In genomic region chr7:103827139-103827538, GRCm38 (mm10) we compare ENCODE assay signal across 20 mouse cellular contexts. TPM values are rescaled to one million over a fixed set of nuclear protein-coding genes. Genes with fewer than 3 reads are reported as not detected.
DNase-seq lines count a peak whose midpoint lies in the region; ATAC-seq and TF ChIP-seq lines count a peak whose summit lies in the region.
"Not testable (repeated sequence)": the region's sequence is repeated elsewhere in the genome, so short reads cannot be mapped to it uniquely, and the experiment has no call there.
"Had no signal": no experiment of that assay in that cellular context is flagged by ENCODE, and none has a peak within 500 bp of the region (broad histone marks: within the 10 kb centered on the region; RNA-seq: fewer than 3 reads in every experiment).

No protein-coding gene starts in this region.

- not testable (repeated sequence) for H3K9me3 ChIP-seq in G1E (replicated peaks); liver, embryonic 16.5 days (replicated peaks; ENCODE audit: control insufficient read depth, low read length); lung, postnatal 0 days (ENCODE audit: low read length); stomach, embryonic 15.5 days

- peaks cover 17% of the 10 kb centered on the region for H3K4me1 ChIP-seq in G1E (ENCODE audit: insufficient read depth, low read depth, low read length)
- H3K4me1 ChIP-seq in liver, embryonic 16.5 days (ENCODE audit: control insufficient read depth, low read depth, low read length) = peaks cover 19% of the 10 kb centered on the region
- not testable (repeated sequence) for H3K4me1 ChIP-seq in lung, postnatal 0 days (ENCODE audit: insufficient read depth, low read depth, low read length); stomach, embryonic 15.5 days

- H3K4me3 ChIP-seq in G1E (ENCODE audit: low read depth, low read length); liver, embryonic 16.5 days (ENCODE audit: low read depth, low read length); lung, postnatal 0 days (ENCODE audit: low read depth, low read length); stomach, embryonic 15.5 days (replicated peaks): not testable (repeated sequence)

- H3K4me2 ChIP-seq in liver, embryonic 16.5 days (ENCODE audit: low read depth, low read length); lung, postnatal 0 days (replicated peaks; ENCODE audit: low read depth, low read length); stomach, embryonic 15.5 days: not testable (repeated sequence)

- 0 out of 2 replicates have a peak, but pooled peaks have one; percentile 16 for ATAC-seq in G1E (ENCODE audit: extremely low read depth, insufficient number of reproducible peaks, low FRiP score, poor library complexity, severe bottlenecking)
- peak; percentile 99 for ATAC-seq in granulocyte monocyte progenitor cell, adult 5-6 weeks (replicated peaks; ENCODE audit: poor library complexity, severe bottlenecking)
- ATAC-seq in hematopoietic stem cell, adult 5-6 weeks (replicated peaks in 1 of 2; ENCODE audit: insufficient read depth in 1 of 2, low FRiP score in 2 of 2, low TSS enrichment in 1 of 2, low read depth in 1 of 2, poor library complexity in 2 of 2, severe bottlenecking in 2 of 2) = peak; percentile 44 to 51; a peak in 3 of 4 replicates
- ATAC-seq in liver, embryonic 16.5 days (ENCODE audit: low read depth) = peak; percentile 1
- ATAC-seq in lung, postnatal 0 days = peak; percentile 35
- ATAC-seq in megakaryocyte progenitor cell, adult 5-6 weeks (replicated peaks; ENCODE audit: poor library complexity) = peak; percentile 64
- 0 out of 2 replicates have a peak, but pooled peaks have one; percentile 0 for ATAC-seq in stomach, embryonic 15.5 days (ENCODE audit: insufficient read depth, low FRiP score, low read depth)

- not testable (repeated sequence) for H3K9ac ChIP-seq in liver, embryonic 16.5 days (ENCODE audit: low read depth, low read length); lung, postnatal 0 days (replicated peaks; ENCODE audit: low read depth); stomach, embryonic 15.5 days

- not testable (repeated sequence) for H3K27ac ChIP-seq in liver, embryonic 16.5 days (ENCODE audit: low read length); lung, postnatal 0 days (ENCODE audit: low read length); stomach, embryonic 15.5 days

- DNase-seq in G1E (ENCODE audit: low spot score); lung, postnatal 0 days (ENCODE audit: low spot score): not testable (repeated sequence)

- H3K36me3 ChIP-seq in G1E (replicated peaks); liver, embryonic 16.5 days (ENCODE audit: control insufficient read depth, insufficient read depth); lung, postnatal 0 days (ENCODE audit: insufficient read depth, low read length); stomach, embryonic 15.5 days: not testable (repeated sequence)

- not testable (repeated sequence) for TF ChIP-seq CTCF in G1E (IDR thresholded peaks at IDR 0.05; ENCODE audit: low read depth, low read length); lung, postnatal 0 days (IDR thresholded peaks at IDR 0.05)

- not testable (repeated sequence) for TF ChIP-seq EP300 in lung, postnatal 0 days (IDR thresholded peaks at IDR 0.05)

- no CpG with 5 or more reads among the region's 2 CpGs for WGBS in liver, embryonic 16.5 days (ENCODE audit: insufficient replicate concordance)
- WGBS in lung, postnatal 0 days = no CpG with 5 or more reads among the region's 2 CpGs
- WGBS in stomach, embryonic 15.5 days = no CpG with 5 or more reads among the region's 2 CpGs

- H3K27me3 ChIP-seq in G1E (ENCODE audit: insufficient read depth, low read length); liver, embryonic 16.5 days (ENCODE audit: control insufficient read depth, insufficient read depth, low read depth, low read length); lung, postnatal 0 days (replicated peaks; ENCODE audit: insufficient read depth, low read length); stomach, embryonic 15.5 days (replicated peaks): not testable (repeated sequence)

RNA-seq across cellular contexts. Expression of gene Hbb-bs, which starts 0.8 kb away (rescaled TPM):
- total RNA-seq in G1E (2014; fragmentation: Nextera tagmentation) = 153 and 3,173 TPM in 2 replicates
- total RNA-seq in G1E (2017) = 10.4 and 23.5 TPM in 2 replicates
- polyA plus RNA-seq in G1E (2012) = 137 and 158 TPM in 2 replicates
- not detected in 2 replicates for total RNA-seq in granulocyte monocyte progenitor cell, adult 5-6 weeks (2014; fragmentation: Nextera tagmentation)
- total RNA-seq in granulocyte monocyte progenitor cell, adult 5-6 weeks (2017) = 1.6 and 5.2 TPM in 2 replicates
- 47.4 and 80.7 TPM in 2 replicates for total RNA-seq in hematopoietic stem cell, adult 5-6 weeks (2017)
- 113,562 and 115,549 TPM in 2 replicates for polyA plus RNA-seq in liver, embryonic 16.5 days (2015; fragmentation: Nextera tagmentation; extraction: Ambion mirVana)
- polyA plus RNA-seq in lung, postnatal 0 days (2015; fragmentation: Nextera tagmentation; extraction: Ambion mirVana) = 19,829 and 23,579 TPM in 2 replicates
- 25.1 and 66.9 TPM in 2 replicates for total RNA-seq in megakaryocyte progenitor cell, adult 5-6 weeks (2015)
- total RNA-seq in megakaryocyte progenitor cell, adult 5-6 weeks (2017) = 7.5 and 24.0 TPM in 2 replicates
- 8,336 and 14,080 TPM in 2 replicates for polyA plus RNA-seq in stomach, embryonic 15.5 days (2015; fragmentation: Nextera tagmentation; extraction: Ambion mirVana)
- total RNA-seq: CH12.LX had no signal

RNA-seq across cellular contexts. Expression of gene Hbb-bh2, which starts 13.2 kb away (rescaled TPM):
- total RNA-seq in G1E (2014; fragmentation: Nextera tagmentation) (not detected in 2 replicates), G1E (2017) (not detected in 2 replicates)
- polyA plus RNA-seq in G1E (2012) = not detected in 2 replicates
- total RNA-seq in granulocyte monocyte progenitor cell, adult 5-6 weeks (2014; fragmentation: Nextera tagmentation) = not detected in 2 replicates
- not detected in 2 replicates for total RNA-seq in granulocyte monocyte progenitor cell, adult 5-6 weeks (2017)
- not detected in 2 replicates for total RNA-seq in hematopoietic stem cell, adult 5-6 weeks (2017)
- polyA plus RNA-seq in liver, embryonic 16.5 days (2015; fragmentation: Nextera tagmentation; extraction: Ambion mirVana) = 0.22 TPM in 1 of 2 replicates, not detected in the other
- not detected in 2 replicates for polyA plus RNA-seq in lung, postnatal 0 days (2015; fragmentation: Nextera tagmentation; extraction: Ambion mirVana)
- not detected in 2 replicates for total RNA-seq in megakaryocyte progenitor cell, adult 5-6 weeks (2015)
- total RNA-seq in megakaryocyte progenitor cell, adult 5-6 weeks (2017) = not detected in 2 replicates
- polyA plus RNA-seq in stomach, embryonic 15.5 days (2015; fragmentation: Nextera tagmentation; extraction: Ambion mirVana) = not detected in 2 replicates
- total RNA-seq: adrenal gland, adult 2 months; adrenal gland, postnatal 10 days; adrenal gland, postnatal 25 days; adrenal gland, postnatal 4 days; CH12.LX; MEL had no signal
- polyA plus RNA-seq: adrenal gland, adult 2 months; brain, embryonic 14.5 days; CD4-positive, CD25-positive, alpha-beta regulatory T cell, adult 4 months; cortical plate, adult 2 months; embryonic facial prominence, embryonic 14.5 days; forebrain, embryonic 11.5 days; forebrain, embryonic 13.5 days; forebrain, embryonic 15.5 days had no signal

RNA-seq across cellular contexts. Expression of gene Hbb-bt, which starts 13.3 kb away (rescaled TPM):
- 14.8 and 396 TPM in 2 replicates for total RNA-seq in G1E (2014; fragmentation: Nextera tagmentation)
- 3.3 and 7.8 TPM in 2 replicates for total RNA-seq in G1E (2017)
- polyA plus RNA-seq in G1E (2012) = 27.9 and 40.4 TPM in 2 replicates
- not detected in 2 replicates for total RNA-seq in granulocyte monocyte progenitor cell, adult 5-6 weeks (2014; fragmentation: Nextera tagmentation)
- not detected in 2 replicates for total RNA-seq in granulocyte monocyte progenitor cell, adult 5-6 weeks (2017)
- 14.9 and 19.7 TPM in 2 replicates for total RNA-seq in hematopoietic stem cell, adult 5-6 weeks (2017)
- polyA plus RNA-seq in liver, embryonic 16.5 days (2015; fragmentation: Nextera tagmentation; extraction: Ambion mirVana) = 43,947 and 47,652 TPM in 2 replicates
- polyA plus RNA-seq in lung, postnatal 0 days (2015; fragmentation: Nextera tagmentation; extraction: Ambion mirVana) = 4,793 and 5,487 TPM in 2 replicates
- 16.9 and 36.5 TPM in 2 replicates for total RNA-seq in megakaryocyte progenitor cell, adult 5-6 weeks (2015)
- 0.71 and 3.5 TPM in 2 replicates for total RNA-seq in megakaryocyte progenitor cell, adult 5-6 weeks (2017)
- polyA plus RNA-seq in stomach, embryonic 15.5 days (2015; fragmentation: Nextera tagmentation; extraction: Ambion mirVana) = 3,099 and 5,430 TPM in 2 replicates

RNA-seq across cellular contexts. Expression of gene Hbb-bh1, which starts 15.8 kb away (rescaled TPM):
- total RNA-seq in G1E (2014; fragmentation: Nextera tagmentation) (1.6 TPM in 1 of 2 replicates, not detected in the other), G1E (2017) (0.41 TPM in 1 of 2 replicates, not detected in the other)
- not detected in 2 replicates for polyA plus RNA-seq in G1E (2012)
- total RNA-seq in granulocyte monocyte progenitor cell, adult 5-6 weeks (2014; fragmentation: Nextera tagmentation) = not detected in 2 replicates
- total RNA-seq in granulocyte monocyte progenitor cell, adult 5-6 weeks (2017) = not detected in 2 replicates
- not detected in 2 replicates for total RNA-seq in hematopoietic stem cell, adult 5-6 weeks (2017)
- 24.9 and 31.8 TPM in 2 replicates for polyA plus RNA-seq in liver, embryonic 16.5 days (2015; fragmentation: Nextera tagmentation; extraction: Ambion mirVana)
- polyA plus RNA-seq in lung, postnatal 0 days (2015; fragmentation: Nextera tagmentation; extraction: Ambion mirVana) = 0.27 TPM in 1 of 2 replicates, not detected in the other
- total RNA-seq in megakaryocyte progenitor cell, adult 5-6 weeks (2015) = not detected in 2 replicates
- total RNA-seq in megakaryocyte progenitor cell, adult 5-6 weeks (2017) = not detected in 2 replicates
- polyA plus RNA-seq in stomach, embryonic 15.5 days (2015; fragmentation: Nextera tagmentation; extraction: Ambion mirVana) = 4.5 and 5.1 TPM in 2 replicates
- total RNA-seq: adrenal gland, adult 2 months; adrenal gland, postnatal 10 days; adrenal gland, postnatal 25 days; adrenal gland, postnatal 4 days; MEL had no signal
- polyA plus RNA-seq: adrenal gland, adult 2 months; CD4-positive, CD25-positive, alpha-beta regulatory T cell, adult 4 months; cortical plate, adult 2 months had no signal

RNA-seq across cellular contexts. Expression of gene Hbb-y, which starts 25.9 kb away (rescaled TPM):
- total RNA-seq in G1E (2014; fragmentation: Nextera tagmentation) (not detected in 2 replicates), G1E (2017) (not detected in 2 replicates)
- polyA plus RNA-seq in G1E (2012) = not detected in 2 replicates
- not detected in 2 replicates for total RNA-seq in granulocyte monocyte progenitor cell, adult 5-6 weeks (2014; fragmentation: Nextera tagmentation)
- total RNA-seq in granulocyte monocyte progenitor cell, adult 5-6 weeks (2017) = not detected in 2 replicates
- not detected in 2 replicates for total RNA-seq in hematopoietic stem cell, adult 5-6 weeks (2017)
- polyA plus RNA-seq in liver, embryonic 16.5 days (2015; fragmentation: Nextera tagmentation; extraction: Ambion mirVana) = 114 and 115 TPM in 2 replicates
- polyA plus RNA-seq in lung, postnatal 0 days (2015; fragmentation: Nextera tagmentation; extraction: Ambion mirVana) = 11.4 and 11.9 TPM in 2 replicates
- total RNA-seq in megakaryocyte progenitor cell, adult 5-6 weeks (2015) = not detected in 2 replicates
- not detected in 2 replicates for total RNA-seq in megakaryocyte progenitor cell, adult 5-6 weeks (2017)
- 247 and 357 TPM in 2 replicates for polyA plus RNA-seq in stomach, embryonic 15.5 days (2015; fragmentation: Nextera tagmentation; extraction: Ambion mirVana)
- total RNA-seq: adrenal gland, adult 2 months; adrenal gland, postnatal 10 days; adrenal gland, postnatal 25 days; adrenal gland, postnatal 4 days; CH12.LX; MEL had no signal
- polyA plus RNA-seq: adrenal gland, adult 2 months; CD4-positive, CD25-positive, alpha-beta regulatory T cell, adult 4 months had no signal

Comparison
In these comparisons a context has a peak if more than half of its experiments do, and no peak if none do; other contexts are left out.
1. ATAC-seq: peak in every context shown above with its lines; median percentile 99 in granulocyte monocyte progenitor cell, adult 5-6 weeks; 64 in megakaryocyte progenitor cell, adult 5-6 weeks; 48 in hematopoietic stem cell, adult 5-6 weeks; 35 in lung, postnatal 0 days; 16 in G1E; 1 in liver, embryonic 16.5 days; 0 in stomach, embryonic 15.5 days.